Mouse (Mus musculus) liver, postnatal 0 days (tissue): ENCODE data around the gene Tbc1d5. TPM values are rescaled to one million over a fixed set of nuclear protein-coding genes. Genes with fewer than 3 reads are reported as not detected.
A peak's percentile ranks its signal among the peaks of the same experiment; 100 is the strongest.

ENCODE experiments used
- ATAC-seq: fragments of 200-750 bp; cut with Nextera tagmentation; 2 replicates; pipeline ENCODE4 v1.8.0; 2017; ENCODE audit warnings: mild to moderate bottlenecking, moderate library complexity
- DNase-seq: peaks from one replicate; pipeline ENCODE4 v3.0.0-alpha.2; 2016
- H3K27ac ChIP-seq: fragments of 300-500 bp; sonication (generic); 2 replicates; pipeline ENCODE4 v1.5.1; 2014; ENCODE audit warnings: antibody characterized with exemption, moderate library complexity, mild to moderate bottlenecking, low read depth
- H3K27me3 ChIP-seq: fragments of 300-500 bp; sonication (generic); 2 replicates; pipeline ENCODE4 v1.6.1; 2014; ENCODE audit warnings: low read length, control low read depth, mixed read lengths; ENCODE audit not compliant: insufficient read depth
- H3K36me3 ChIP-seq: fragments of 300-500 bp; sonication (generic); replicated peaks from 2 replicates; pipeline ENCODE4 v1.6.1; 2014; ENCODE audit warnings: mild to moderate bottlenecking, control low read depth, low read length, moderate library complexity, mixed read lengths; ENCODE audit not compliant: insufficient read depth
- H3K4me1 ChIP-seq: fragments of 300-500 bp; sonication (generic); 2 replicates; pipeline ENCODE4 v1.6.1; 2014; ENCODE audit warnings: antibody characterized with exemption, mild to moderate bottlenecking, control low read depth; ENCODE audit not compliant: insufficient read depth
- H3K4me2 ChIP-seq: fragments of 300-500 bp; sonication (generic); 2 replicates; pipeline ENCODE4 v1.6.1; 2014; ENCODE audit warnings: low read depth, mild to moderate bottlenecking, low read length, moderate library complexity, mixed read lengths
- H3K4me3 ChIP-seq: fragments of 300-500 bp; sonication (generic); 2 replicates; pipeline ENCODE4 v1.5.1; 2014; ENCODE audit warnings: low read depth, low read length
- H3K9ac ChIP-seq: fragments of 300-500 bp; sonication (generic); replicated peaks from 2 replicates; pipeline ENCODE4 v1.6.1; 2014; ENCODE audit warnings: mild to moderate bottlenecking, moderate library complexity
- H3K9me3 ChIP-seq: fragments of 300-500 bp; sonication (generic); 2 replicates; pipeline ENCODE4 v1.6.1; 2016; ENCODE audit warnings: mild to moderate bottlenecking, control low read depth, low read length, mixed read lengths
- CTCF ChIP-seq: sonication (generic); IDR thresholded peaks from 2 replicates; pipeline ENCODE4 v1.5.1; 2016; ENCODE audit warnings: antibody characterized with exemption, low read depth
- EP300 ChIP-seq: IDR thresholded peaks from 2 replicates; pipeline ENCODE4 v1.6.1; 2016; ENCODE audit warnings: antibody characterized with exemption, low read depth, mild to moderate bottlenecking
- WGBS: fragments of 180-500 bp; shearing (Covaris S2); extraction: QIAGEN DNeasy Blood & Tissue Kit; methylation state at CpG from one replicate; pipeline ENCODE4 v1.1.7; 2014; ENCODE audit not compliant: insufficient replicate concordance; 5-methylcytosine and 5-hydroxymethylcytosine counted together
- polyA plus RNA-seq: library from polyadenylated mRNA; unstranded; fragments of >200 nt; fragmentation: Nextera tagmentation; extraction: Ambion mirVana; gene quantifications from 2 replicates; pipeline ENCODE4 v1.2.1, GENCODE M21; 2015

Tbc1d5 gene
- polyA plus RNA-seq, 1 experiment from 2014 or later: 2.5 TPM

DNA sequence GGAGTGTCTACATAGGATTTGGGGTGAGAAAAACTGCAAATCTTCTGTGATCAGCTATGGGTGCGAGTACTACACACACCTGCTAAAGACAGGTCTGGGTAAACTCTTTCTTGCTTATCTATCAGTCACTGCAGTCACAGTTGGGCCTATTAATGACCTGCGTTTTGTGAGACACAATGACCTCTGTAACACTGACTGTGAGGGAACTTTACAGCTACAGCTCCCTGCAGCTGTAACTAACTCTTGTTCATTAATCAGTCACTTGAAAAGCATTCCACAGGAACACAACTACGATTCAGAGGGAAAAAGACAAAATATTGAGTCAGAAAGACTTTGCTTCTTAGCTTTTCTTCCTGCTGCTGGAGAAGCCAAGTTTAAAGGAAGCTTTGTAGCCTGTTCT is 325.9 kb downstream of the Tbc1d5 start:
- H3K9ac ChIP-seq: no peak overlapping the region
- WGBS: 57% methylated on average over 3 of the region's 3 CpGs
- no peak for ATAC-seq
- no peaks in the 10 kb centered on the region for H3K27me3 ChIP-seq
- no peak for DNase-seq
- no peaks in the 10 kb centered on the region for H3K9me3 ChIP-seq
- no peak for TF ChIP-seq EP300
- no peak for TF ChIP-seq CTCF
- no peak overlapping the region for H3K27ac ChIP-seq
- H3K4me1 ChIP-seq: no peaks in the 10 kb centered on the region
- 0 out of 2 replicates have a peak, but pooled peaks cover 4% of the 10 kb centered on the region for H3K36me3 ChIP-seq
- H3K4me3 ChIP-seq: no peak overlapping the region
- no peak overlapping the region for H3K4me2 ChIP-seq

DNA sequence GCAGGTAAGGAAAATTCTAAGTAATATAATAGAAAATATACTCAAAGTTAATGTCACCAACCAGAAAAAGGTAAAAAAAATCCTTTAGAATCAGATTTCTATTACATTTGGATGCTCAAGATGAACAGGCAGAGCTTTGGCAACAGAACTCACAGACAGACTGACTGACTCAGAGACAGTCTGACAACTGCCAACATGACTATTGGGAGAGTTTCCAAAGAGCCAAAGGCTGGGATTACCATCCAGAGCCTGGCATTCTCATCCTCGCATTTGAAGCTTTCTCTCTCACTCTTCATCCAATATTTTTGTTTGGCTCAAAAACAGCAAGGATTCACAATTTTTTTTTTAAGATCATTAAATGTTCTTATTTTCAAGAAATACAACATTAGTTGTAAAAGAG is 327.8 kb downstream of the Tbc1d5 start:
- Histone ChIP-seq H3K27ac (no peak overlapping the region), H3K4me2 (no peak overlapping the region), H3K4me1 (no peaks in the 10 kb centered on the region), H3K9ac (no peak overlapping the region), H3K27me3 (no peaks in the 10 kb centered on the region), H3K4me3 (no peak overlapping the region), H3K36me3 (0 out of 2 replicates have a peak, but pooled peaks cover 4% of the 10 kb centered on the region), H3K9me3 (no peaks in the 10 kb centered on the region)
- ATAC-seq (no peak), DNase-seq (no peak)
- no peak for TF ChIP-seq EP300
- no peak for TF ChIP-seq CTCF
- 76% methylated on average over 1 of the region's 1 CpGs for WGBS

DNA sequence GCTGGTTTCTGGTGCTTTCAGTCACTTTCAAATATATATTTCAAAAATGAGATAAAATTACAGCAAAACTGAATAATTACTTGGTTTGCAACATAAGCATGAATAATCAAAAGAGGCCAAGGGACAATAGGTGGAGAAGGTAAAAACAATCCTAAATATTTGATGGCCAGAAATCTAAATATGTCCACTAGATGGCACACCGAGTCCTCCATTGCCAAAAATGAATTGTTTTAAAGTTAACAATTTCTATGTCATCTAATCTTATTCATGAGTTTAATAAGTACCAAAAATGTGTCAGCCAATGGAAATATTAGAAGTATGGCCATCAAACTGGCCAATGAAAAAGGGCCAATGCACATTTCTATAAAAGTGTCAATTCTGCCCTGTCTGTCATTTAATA is 365.1 kb downstream of the Tbc1d5 start:
- no peak overlapping the region for H3K9ac ChIP-seq
- no peak for DNase-seq

DNA sequence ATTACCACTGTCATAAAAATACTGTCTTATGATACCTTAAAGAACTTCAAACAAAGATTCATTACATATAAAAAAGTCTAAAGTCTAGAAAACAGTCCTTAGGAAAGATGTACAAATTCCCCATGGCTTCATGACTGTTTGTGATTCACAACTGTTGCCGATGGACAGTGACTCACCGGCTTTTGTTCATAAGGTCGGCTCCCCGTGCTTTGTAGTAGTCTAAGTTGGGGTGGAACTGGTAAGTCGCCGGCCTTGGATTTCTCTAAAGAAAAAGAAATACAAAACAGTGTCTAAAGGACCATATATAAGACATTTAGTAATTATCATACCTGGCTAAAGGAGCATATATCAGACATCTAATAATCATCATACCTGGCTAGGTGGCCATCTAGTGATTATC is 365.6 kb downstream of the Tbc1d5 start:
- Histone ChIP-seq H3K9ac (no peak overlapping the region), H3K4me2 (no peak overlapping the region), H3K36me3 (no peaks in the 10 kb centered on the region), H3K27me3 (no peaks in the 10 kb centered on the region), H3K4me1 (no peaks in the 10 kb centered on the region), H3K4me3 (no peak overlapping the region), H3K27ac (no peak overlapping the region), H3K9me3 (no peaks in the 10 kb centered on the region)
- no peak for ATAC-seq
- 83% methylated on average over 6 of the region's 6 CpGs for WGBS
- TF ChIP-seq CTCF (no peak), EP300 (no peak)
- no peak for DNase-seq

More for the DNA sequence above, 365.1 kb downstream of the Tbc1d5 start:
- Histone ChIP-seq H3K4me2 (no peak overlapping the region), H3K27me3 (no peaks in the 10 kb centered on the region), H3K36me3 (no peaks in the 10 kb centered on the region), H3K27ac (no peak overlapping the region), H3K4me3 (no peak overlapping the region), H3K9me3 (no peaks in the 10 kb centered on the region), H3K4me1 (no peaks in the 10 kb centered on the region)
- ATAC-seq: no peak
- TF ChIP-seq CTCF (peak; percentile 70), EP300 (no peak)
- 51% methylated on average over 1 of the region's 1 CpGs for WGBS

DNA sequence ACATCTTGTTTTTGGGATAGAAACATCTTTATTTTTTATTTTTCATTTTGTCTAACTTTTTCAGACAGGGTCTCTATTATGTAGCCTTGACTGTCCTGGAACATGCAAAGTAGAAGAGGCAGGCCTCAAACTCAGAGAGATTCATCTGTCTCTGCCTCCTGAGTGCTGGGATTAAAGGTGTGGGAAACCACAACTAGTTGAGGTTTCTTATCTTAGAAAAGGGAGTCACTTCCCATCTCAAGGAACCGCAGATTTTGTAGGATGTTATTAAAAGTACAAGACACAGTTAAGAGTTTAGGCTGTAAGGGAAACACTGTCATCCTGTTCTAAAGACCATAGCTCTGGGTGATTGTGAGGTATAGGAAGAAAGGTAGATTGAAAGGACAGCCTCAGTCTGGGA is 373.5 kb downstream of the Tbc1d5 start:
- Histone ChIP-seq H3K4me2 (no peak overlapping the region), H3K27me3 (no peaks in the 10 kb centered on the region), H3K4me3 (no peak overlapping the region), H3K4me1 (no peaks in the 10 kb centered on the region), H3K9me3 (no peaks in the 10 kb centered on the region), H3K27ac (no peak overlapping the region), H3K36me3 (no peaks in the 10 kb centered on the region), H3K9ac (no peak overlapping the region)
- no peak for TF ChIP-seq EP300
- no peak for TF ChIP-seq CTCF
- 45% methylated on average over 1 of the region's 1 CpGs for WGBS
- ATAC-seq: no peak
- no peak for DNase-seq

DNA sequence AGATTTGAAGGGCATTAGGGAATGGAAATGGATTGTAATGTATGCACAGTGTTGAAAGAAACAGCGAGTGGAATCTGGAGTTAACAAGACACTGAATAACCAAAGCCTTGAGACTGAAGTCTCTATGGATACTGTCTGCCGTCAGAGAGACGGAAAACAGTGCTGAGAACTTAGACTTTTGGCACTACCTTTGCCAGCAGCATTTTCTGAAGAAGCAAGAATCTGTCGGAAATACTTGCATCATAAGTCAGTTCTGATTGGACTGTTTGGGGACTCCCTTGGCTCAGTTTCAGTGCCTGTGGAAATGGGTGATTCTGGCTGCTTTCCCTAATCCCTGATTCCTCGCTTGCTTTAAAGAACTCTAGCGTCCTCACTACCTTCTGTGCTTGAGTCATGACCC is 375.9 kb downstream of the Tbc1d5 start:
- DNase-seq (no peak), ATAC-seq (no peak)
- Histone ChIP-seq H3K36me3 (no peaks in the 10 kb centered on the region), H3K9me3 (no peaks in the 10 kb centered on the region), H3K27me3 (no peaks in the 10 kb centered on the region), H3K4me2 (no peak overlapping the region), H3K4me3 (no peak overlapping the region), H3K9ac (no peak overlapping the region), H3K4me1 (no peaks in the 10 kb centered on the region), H3K27ac (no peak overlapping the region)
- WGBS: 78% methylated on average over 6 of the region's 6 CpGs
- TF ChIP-seq EP300 (no peak), CTCF (no peak)

DNA sequence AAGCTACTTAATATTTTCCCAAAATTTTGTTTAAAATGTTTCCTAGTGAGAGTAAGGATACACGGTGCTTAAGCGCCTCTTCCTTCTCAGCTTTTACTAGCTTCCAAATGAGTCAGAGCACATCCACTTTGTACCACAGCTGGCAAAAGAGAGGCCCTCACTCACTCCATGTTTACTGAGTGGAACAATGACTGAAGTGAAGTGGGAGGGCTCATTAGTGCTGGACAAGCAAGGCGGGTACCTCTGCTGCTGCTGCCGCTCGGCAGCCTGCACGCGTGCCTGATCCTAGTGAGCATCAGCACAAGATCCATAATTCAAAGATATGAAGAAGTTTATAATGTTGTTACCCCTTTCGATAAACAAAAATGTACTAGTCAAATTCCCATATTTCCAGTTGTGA is 376.8 kb downstream of the Tbc1d5 start:
- H3K36me3 ChIP-seq: no peaks in the 10 kb centered on the region
- H3K9ac ChIP-seq: no peak overlapping the region
- H3K27me3 ChIP-seq: no peaks in the 10 kb centered on the region
- no peak overlapping the region for H3K4me3 ChIP-seq
- no peak for ATAC-seq
- no peak overlapping the region for H3K4me2 ChIP-seq
- WGBS: 87% methylated on average over 8 of the region's 8 CpGs
- H3K4me1 ChIP-seq: no peaks in the 10 kb centered on the region
- H3K27ac ChIP-seq: no peak overlapping the region
- no peak for DNase-seq
- TF ChIP-seq EP300: no peak
- TF ChIP-seq CTCF: no peak
- H3K9me3 ChIP-seq: no peaks in the 10 kb centered on the region
